Mouse (Mus musculus): ENCODE results near the gene Sp9.

The Sp9 gene

DNA sequence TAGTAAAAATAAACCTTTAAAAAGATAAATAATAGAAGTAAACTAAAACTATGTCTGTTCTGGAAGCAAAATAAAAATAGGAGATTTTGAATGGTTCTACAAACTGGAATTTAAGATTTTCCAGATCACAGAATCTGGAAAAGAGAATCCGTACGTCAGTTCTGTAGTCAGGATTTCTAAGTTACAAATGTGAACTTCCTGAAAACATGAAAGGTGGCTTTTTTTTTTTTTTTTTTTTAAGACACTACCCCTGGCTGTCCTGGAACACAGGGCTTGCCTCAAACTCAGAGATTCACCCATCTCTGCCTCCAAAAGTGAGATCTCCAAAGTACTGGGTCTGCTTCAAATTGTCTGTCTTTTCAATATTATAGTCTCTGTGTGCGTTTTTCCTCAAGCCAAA is 42.6 kb downstream of the Sp9 start:
- DNase-seq: no peak

DNA sequence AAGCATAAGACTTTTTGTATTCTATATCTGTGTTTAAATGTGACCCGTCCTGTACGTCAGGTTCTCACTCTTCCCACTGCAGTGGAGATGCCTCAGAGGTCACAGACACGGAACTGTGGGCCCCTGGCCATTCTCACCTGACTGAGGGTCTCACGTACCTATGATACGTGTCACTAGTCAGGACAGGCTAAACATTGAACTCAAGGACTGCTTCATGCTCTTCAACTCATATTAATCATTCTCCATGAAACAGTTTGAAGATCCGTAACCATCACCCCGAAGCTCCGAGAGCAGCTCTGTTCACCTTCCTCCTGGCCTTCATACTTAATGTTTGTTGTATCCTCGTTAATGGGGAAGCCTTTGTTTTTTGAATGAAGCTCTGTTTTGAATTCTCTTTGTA is 45.7 kb downstream of the Sp9 start:
- DNase-seq: no peak

DNA sequence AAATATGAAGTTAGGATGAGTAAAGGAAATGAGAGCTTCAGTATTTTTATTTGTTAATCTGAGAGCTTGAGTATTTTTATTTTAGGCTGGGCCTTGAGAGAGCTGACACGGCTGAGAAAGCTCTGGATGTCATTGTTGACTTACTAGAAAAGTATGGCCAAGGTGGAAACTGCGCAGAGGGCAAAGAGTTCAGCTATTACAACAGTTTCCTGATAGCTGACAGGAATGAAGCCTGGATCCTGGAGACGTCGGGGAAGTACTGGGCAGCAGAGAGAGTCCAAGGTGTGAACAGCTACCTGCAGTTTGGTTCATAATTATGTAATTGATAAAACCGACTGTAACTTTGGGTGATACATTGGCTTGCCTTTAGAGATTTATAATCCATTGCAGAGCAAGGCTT is 47.5 kb downstream of the Sp9 start:
- DNase-seq: no peak

DNA sequence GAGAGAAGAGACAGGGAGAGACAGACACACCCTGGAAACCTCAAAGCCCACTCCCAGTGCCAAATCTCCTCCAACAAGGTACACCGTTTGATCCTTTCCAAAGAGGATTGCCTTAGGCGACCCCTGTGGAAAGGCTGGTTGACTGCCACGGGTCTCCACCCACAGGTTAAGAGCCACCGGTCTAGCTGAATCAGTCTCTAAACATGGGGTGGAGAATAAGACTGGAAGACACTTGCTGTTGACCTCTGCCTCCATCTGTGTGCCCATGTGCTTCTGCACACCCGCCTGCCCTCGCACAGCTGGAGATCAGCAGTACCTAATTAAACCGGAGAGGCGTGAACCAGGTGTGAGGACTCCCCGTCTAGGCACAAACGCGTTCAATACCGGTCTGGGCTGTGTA is 51.3 kb downstream of the Sp9 start:
- DNase-seq: no peak

DNA sequence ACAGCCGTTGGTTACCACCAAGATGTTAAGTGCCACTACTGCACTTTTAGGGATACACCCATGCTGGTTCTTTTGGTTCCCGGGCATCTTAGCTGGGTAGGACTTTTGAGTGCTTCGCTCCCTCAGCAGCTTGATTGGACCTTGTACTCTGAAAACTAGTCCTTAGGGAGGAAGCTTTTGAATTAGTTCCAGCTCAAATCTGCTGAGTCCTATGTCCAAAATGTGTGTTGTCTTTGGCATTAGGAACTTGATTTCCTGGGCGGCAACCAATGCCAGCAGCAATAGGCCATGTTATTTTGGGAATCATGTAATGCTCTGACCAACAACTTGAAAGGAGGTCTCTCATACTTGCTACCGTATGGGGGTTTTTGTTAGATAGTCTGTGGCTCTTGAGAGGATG is 54.1 kb downstream of the Sp9 start:
- peak; percentile 43 to 48 for DNase-seq
